Mouse (Mus musculus) WW6 (cell line): ENCODE results near the gene Tnfrsf11a.
"Not testable (repeated sequence)": the region's sequence is repeated elsewhere in the genome, so short reads cannot be mapped to it uniquely, and the experiment has no call there.

Experiments used
- DNase-seq: peaks from one replicate; pipeline ENCODE4 v3.0.0-alpha.2; 2013; ENCODE audit warnings: low read depth, low spot score

The Tnfrsf11a gene

DNA sequence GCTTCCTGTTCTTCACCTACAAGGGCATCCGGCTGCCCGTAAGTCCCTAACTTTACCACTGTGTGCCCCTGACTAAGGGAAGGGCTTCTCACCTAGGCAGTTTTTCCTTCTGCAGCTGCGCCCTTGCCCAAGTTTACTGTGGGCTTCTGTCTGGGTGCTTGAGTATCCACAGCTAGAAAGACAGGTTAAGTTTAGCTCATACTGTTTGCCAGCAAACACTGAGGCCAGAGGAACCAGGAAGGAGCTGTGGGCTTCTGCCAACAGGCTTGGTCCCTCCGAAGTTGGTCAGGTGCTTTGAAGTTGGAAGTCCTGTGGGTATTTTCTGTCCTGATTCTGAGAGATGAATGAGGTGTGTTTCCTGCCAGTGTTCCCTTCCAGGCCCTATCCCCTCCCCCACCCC, 4.6 kb downstream of the Tnfrsf11a start:
- DNase-seq: no peak

DNA sequence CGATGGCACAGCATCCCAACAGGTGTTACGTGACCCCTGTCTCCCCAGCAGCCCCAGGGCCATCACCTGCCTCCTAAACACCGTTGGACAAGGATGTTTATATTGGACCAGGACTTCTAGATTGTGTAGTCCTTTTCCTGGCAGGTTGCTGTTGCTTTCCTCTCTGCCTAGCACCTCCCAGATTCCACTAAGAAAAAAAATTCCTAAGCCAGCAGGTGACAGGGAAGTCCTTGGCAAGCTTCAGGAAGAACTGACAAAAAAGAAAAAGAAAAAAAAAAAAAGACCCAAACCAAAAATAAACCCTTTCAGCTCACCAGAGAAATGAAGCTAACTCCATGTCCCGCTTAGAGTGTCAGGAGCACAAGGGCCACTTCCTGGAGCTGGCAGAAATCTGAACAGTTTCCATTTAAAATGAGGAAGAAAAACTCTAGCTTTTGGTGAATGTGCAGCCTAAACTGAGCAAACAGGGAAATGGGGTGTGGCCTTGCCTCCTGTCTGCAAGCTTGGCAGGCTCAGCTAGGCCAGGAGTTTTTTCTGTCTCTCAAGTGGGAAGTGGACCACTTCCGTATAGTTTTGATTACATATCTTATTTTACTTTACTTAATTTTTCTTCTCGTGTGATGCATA, 6.3 kb downstream of the Tnfrsf11a start:
- DNase-seq: no peak

DNA sequence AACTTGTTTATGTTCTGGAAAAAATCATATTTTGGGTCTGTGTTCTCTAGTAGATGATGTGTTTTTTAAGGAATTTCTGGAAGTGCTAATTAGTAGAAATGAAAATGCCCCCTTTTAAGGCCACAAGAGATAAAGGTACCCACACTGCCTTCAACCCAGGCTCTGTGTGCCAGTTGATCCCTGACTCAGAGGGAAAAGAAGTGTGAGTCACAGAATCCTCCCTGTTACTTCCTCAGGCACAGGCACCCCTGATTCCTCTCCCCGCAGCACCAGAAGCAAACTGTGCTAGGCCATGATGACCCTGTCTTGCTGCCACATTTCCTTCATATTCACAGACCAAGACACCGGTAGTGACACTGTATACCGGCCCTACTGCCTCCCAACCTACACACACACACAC, 9.6 kb downstream of the Tnfrsf11a start:
- no peak for DNase-seq

- no peak for DNase-seq
These were observed 14.2 kb downstream of the Tnfrsf11a start for GRCm38 (mm10) chr1:105794670-105795069.

GRCm38 (mm10) chr1:105795705-105796104, 15.2 kb downstream of the Tnfrsf11a start:
- DNase-seq: no peak

- no peak for DNase-seq
These were observed 20.1 kb downstream of the Tnfrsf11a start for GRCm38 (mm10) chr1:105800570-105800969.

DNA sequence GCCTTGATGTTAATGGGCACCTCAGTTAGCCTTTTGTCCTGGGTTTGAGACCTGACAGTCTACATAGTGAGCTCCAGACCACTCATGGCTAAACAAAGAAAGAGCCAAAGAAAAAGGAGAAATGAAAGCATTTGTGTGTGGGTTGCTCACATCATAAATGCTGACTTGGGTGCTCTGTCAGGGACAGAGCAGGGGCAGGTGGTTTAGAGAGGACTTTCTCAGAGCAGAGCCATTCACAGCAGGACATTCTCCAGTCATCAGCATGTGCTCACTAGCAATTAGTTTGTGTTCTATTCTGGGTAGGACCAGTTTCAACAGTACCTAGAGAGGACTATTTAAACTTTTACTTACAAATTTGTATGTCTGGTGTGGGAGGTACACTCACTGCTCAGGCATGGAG, 20.7 kb downstream of the Tnfrsf11a start:
- DNase-seq: no peak

GRCm38 (mm10) chr1:105802941-105803340, 22.4 kb downstream of the Tnfrsf11a start:
- no peak for DNase-seq

DNA sequence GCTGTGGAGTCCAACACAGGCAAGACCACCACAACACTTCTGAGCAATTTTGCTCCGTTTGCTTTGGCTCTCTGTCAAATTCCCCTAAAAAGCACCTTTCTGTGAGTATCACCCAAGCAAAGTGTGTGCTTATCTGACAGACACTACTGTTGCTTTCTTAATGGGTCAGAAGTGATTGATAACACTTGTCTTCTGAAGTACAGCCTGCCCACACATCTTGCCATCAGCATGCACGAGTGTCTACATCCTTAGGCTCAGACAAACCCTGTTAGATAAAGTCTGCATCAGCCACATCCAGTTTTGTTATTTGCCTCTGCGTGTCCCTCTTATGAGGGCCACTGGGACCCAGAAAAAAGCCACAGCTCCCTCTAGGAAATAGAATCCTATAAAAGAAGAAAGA, 23.8 kb downstream of the Tnfrsf11a start:
- no peak for DNase-seq

- DNase-seq: no peak
These were observed 25.0 kb downstream of the Tnfrsf11a start for GRCm38 (mm10) chr1:105805565-105805964.

DNA sequence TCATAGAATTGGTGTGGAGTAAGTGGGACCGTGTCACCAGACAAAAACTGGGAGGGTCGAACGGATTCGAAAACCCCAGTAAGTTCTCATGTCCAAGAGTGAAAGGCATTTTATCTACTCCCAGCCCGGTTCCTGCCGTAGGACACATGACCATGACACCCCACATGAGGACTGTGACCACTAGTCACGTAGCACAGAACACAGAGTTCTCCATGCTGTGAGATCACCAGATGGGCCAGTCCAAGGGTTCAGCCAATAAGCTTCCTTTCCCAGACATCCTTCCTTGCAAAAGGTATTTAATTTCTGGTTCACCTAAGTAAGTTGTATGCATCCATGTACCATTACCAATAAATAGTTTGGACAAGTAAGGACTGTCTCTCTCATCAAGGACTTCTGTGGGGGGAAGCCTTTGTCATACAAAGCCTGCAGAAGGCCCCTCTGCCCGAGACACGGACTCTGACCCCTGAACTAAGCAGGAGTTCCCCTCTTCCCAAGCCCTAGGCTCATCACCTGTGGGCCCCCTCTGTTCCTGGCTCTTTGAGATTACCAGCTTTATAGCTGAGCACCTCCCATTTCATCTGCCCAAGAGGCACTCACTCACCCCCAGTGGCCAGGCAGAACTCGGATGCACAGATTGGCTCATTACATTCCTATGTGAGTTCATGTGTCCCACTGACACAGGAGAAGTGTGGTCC, 26.7 kb downstream of the Tnfrsf11a start:
- DNase-seq: no peak

- not testable (repeated sequence) for DNase-seq
These were observed 31.5 kb downstream of the Tnfrsf11a start for GRCm38 (mm10) chr1:105812027-105812426.

DNA sequence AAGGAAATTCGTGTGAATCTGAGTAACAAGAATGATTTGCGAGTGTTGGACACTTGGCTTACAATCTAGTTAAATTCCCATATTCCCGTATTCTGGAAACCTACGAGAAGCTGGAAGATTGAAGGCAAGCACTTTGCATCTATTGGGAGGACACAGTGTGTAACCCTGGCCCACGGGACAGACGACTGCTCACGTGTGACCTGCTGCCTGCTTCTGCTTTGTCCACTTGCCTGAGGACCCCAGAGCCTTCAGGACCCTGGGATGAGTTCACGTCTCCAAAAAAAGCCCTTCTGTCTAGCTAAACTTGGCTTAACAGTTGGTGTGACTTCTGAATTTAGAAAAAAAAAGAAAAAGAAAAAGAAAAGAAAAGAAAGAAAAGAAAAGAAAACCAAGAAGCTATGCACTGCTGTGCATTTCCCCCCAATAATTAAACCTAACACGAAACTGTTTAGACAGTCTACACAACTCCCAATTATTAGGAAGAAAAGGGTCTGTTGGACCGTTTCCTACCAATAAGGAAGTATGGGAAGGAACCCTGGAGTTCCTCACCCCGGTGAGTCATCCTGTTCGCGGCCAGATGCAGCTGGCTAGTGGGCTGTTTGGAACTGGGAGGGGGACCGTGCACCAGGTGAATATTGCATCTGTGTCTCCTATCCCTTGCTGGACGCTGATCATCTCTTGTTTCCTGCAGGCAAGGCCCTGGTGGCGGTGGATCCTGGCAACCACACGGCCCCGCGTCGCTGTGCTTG, 32.6 kb downstream of the Tnfrsf11a start:
- peak; percentile 9 for DNase-seq

DNA sequence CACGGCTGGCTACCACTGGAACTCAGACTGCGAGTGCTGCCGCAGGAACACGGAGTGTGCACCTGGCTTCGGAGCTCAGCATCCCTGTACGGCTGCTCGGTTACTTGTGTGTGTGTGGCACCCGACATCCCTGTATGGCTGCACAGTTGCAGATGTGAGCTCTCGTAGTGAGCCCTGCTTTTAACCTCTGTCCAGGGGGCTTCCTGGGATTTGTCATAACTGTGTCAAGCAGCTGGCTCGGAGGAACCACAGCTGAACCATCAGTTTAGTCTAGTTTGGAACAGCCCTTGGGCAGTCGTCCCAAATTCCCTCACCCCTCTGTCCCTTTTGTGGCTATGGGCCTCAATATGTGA, 33.2 kb downstream of the Tnfrsf11a start:
- no peak for DNase-seq

GRCm38 (mm10) chr1:105814402-105815270, 34.1 kb downstream of the Tnfrsf11a start:
- no peak for DNase-seq

DNA sequence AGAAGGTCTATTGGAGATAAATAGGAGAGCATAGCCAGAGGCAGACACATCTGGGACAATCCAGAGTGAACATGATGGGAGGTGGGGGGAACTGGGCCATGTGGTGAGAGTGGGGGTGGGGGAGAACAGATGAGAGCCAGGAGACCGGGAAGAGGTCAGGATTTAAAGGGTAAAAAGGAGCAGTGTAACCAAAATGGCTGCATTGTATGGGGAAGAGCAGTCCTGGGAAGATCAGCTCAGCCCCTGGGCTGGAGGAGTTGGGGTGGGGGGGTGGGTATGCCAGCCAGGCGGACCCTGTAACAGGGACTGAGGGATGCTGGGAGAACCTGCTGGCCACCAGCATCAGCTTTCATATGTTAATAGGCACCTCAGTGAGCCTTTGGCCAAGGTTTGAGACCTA, 34.8 kb downstream of the Tnfrsf11a start:
- no peak for DNase-seq

DNA sequence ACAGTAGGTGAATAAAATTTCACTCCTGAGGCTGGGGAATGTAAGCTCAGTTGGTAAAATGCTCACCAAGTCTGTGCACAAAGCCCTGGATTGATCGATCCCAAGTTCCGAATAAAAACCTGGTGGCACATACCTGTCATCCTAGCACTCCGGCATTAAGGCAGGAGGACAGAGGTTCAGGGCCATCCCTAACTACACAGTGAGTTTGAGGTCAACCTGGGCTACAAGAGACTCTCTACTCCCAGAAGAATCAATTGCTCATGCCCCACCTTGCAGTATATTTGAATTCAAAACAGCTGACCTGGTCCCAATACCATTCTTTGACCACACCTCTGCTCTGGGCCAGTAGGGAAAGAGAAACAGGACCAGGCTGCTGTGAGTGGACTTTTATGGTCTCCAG, 35.2 kb downstream of the Tnfrsf11a start:
- DNase-seq: no peak

- no peak for DNase-seq
These were observed 38.5 kb downstream of the Tnfrsf11a start for GRCm38 (mm10) chr1:105819031-105819430.

- no peak for DNase-seq
These were observed 39.2 kb downstream of the Tnfrsf11a start for GRCm38 (mm10) chr1:105819740-105820139.

DNA sequence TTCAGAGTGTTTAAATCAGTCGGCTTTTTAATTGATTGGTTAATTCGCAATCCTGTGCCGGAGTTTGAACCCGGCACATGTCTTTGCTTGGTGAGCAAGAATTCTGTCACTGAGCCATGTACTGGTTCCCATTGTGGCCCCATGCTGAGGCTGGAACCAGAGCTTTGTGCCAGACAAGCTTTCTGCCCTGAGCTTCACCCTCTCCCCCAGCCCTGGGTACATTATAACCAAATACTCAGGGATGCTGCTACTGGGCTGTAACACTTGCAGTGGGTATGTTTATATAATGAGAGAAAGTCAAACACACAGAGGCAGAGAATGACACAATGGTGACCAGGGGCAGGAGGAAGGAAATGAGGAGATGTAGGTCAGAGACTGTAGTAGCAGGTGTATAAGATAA, 43.8 kb downstream of the Tnfrsf11a start:
- no peak for DNase-seq

GRCm38 (mm10) chr1:105824980-105825379, 44.5 kb downstream of the Tnfrsf11a start:
- no peak for DNase-seq

- DNase-seq: no peak
These were observed 46.9 kb downstream of the Tnfrsf11a start for GRCm38 (mm10) chr1:105827374-105827773.
